In genomic region chr1:187722016-187722415, GRCm38 (mm10) we compare ENCODE assay signal across 18 mouse cellular contexts.
"Had no signal": no experiment of that assay in that cellular context is flagged by ENCODE, and none has a peak within 500 bp of the region (broad histone marks: within the 10 kb centered on the region; RNA-seq: fewer than 3 reads in every experiment).

No protein-coding gene starts in this region.

- H3K36me3 ChIP-seq: midbrain, embryonic 13.5 days; midbrain, embryonic 15.5 days; neural tube, embryonic 13.5 days; neural tube, embryonic 15.5 days had no signal

- H3K27ac ChIP-seq: midbrain, embryonic 13.5 days; midbrain, embryonic 15.5 days; neural tube, embryonic 13.5 days; neural tube, embryonic 15.5 days had no signal

- H3K4me3 ChIP-seq: midbrain, embryonic 13.5 days; midbrain, embryonic 15.5 days; myocyte; neural tube, embryonic 13.5 days; neural tube, embryonic 15.5 days had no signal

- H3K27me3 ChIP-seq: midbrain, embryonic 13.5 days; midbrain, embryonic 15.5 days; neural tube, embryonic 13.5 days; neural tube, embryonic 15.5 days had no signal

- H3K9ac ChIP-seq: lung, embryonic 14.5 days; midbrain, embryonic 13.5 days; midbrain, embryonic 15.5 days; neural tube, embryonic 13.5 days; neural tube, embryonic 15.5 days had no signal

- H3K4me1 ChIP-seq: midbrain, embryonic 15.5 days; neural tube, embryonic 15.5 days had no signal

- ATAC-seq: midbrain, embryonic 13.5 days; midbrain, embryonic 15.5 days had no signal

- H3K4me2 ChIP-seq: lung, embryonic 14.5 days; midbrain, embryonic 11.5 days; midbrain, embryonic 13.5 days; midbrain, embryonic 15.5 days; neural tube, embryonic 13.5 days; neural tube, embryonic 15.5 days had no signal

- DNase-seq: lung, adult 18-20 months; lung, embryonic 14.5 days; lung, postnatal 10 days; lung, postnatal 4 days; retina, postnatal 1 day; right cerebral cortex, adult 18-20 months; right cerebral cortex, postnatal 25 days; right cerebral cortex, postnatal 4 days; spleen, adult 18-20 months; thymus, adult 18-20 months; thymus, postnatal 14 days; thymus, postnatal 36 days had no signal

- H3K9me3 ChIP-seq: midbrain, embryonic 13.5 days; midbrain, embryonic 15.5 days; neural tube, embryonic 13.5 days; neural tube, embryonic 15.5 days had no signal
